Mouse (Mus musculus): ENCODE measurements around the gene Lingo1. TPM values are rescaled to one million over a fixed set of nuclear protein-coding genes. Genes with fewer than 3 reads are reported as not detected.

The Lingo1 gene
- polyA plus RNA-seq, 1 experiment from 2014 or later = 0.36 TPM

DNA sequence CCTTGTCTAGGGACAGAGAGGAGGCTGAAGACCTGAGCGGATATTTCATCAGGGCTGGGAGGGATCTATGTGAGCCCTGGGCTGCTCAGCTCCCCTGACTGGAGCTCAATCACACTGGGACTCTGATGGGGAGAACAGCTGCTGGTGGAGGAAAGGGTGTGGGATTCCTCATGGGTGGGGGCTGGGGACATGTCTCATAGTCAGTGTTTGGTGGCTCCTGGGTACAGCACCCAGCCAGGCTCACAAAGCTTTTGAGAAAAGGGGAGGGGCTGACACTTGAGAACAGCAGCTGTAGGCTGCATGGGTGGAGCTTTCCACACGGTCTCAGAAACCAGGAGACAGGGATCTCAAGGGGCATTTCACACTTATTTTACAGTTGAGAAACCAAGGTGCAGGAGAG, 171.3 kb downstream of the Lingo1 start:
- Histone ChIP-seq H3K36me3 (no peaks in the 10 kb centered on the region), H3K27me3 (peaks cover 29% of the 10 kb centered on the region), H3K4me2 (no peak overlapping the region), H3K27ac (no peak overlapping the region), H3K9ac (no peak overlapping the region), H3K4me1 (replicated peaks) (no peaks in the 10 kb centered on the region), H3K9me3 (replicated peaks) (no peaks in the 10 kb centered on the region), H3K4me3 (replicated peaks) (no peak overlapping the region)
- 33% methylated on average over 2 of the region's 2 CpGs for WGBS (ENCODE audit: insufficient replicate concordance)
- DNase-seq = no peak
- ATAC-seq (ENCODE audit: low read depth) = no peak

DNA sequence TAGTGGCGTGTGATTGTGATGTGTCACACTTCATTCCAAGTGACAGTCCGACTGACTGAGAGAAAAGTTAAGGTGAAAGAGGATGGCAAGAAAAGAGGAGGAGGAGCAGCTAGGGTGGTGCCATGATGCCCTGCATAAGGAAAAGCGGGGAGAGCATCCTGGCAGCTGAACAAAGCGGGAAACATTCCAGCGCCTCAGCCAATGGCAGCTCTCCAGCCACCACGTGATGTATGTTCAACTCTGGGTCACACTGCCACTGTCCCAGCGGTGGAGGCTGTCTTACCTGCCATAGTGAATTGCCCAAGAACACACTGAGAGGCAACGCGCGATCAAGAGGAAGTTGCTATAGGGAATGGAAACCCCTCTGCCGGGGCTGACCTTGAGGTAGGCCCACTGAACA, 172.9 kb downstream of the Lingo1 start:
- H3K9me3 ChIP-seq (replicated peaks) = no peaks in the 10 kb centered on the region
- no peak overlapping the region for H3K4me2 ChIP-seq
- no peak overlapping the region for H3K9ac ChIP-seq
- no peaks in the 10 kb centered on the region for H3K4me1 ChIP-seq (replicated peaks)
- no peak overlapping the region for H3K27ac ChIP-seq
- no peak for ATAC-seq (ENCODE audit: low read depth)
- H3K36me3 ChIP-seq = no peaks in the 10 kb centered on the region
- DNase-seq = no peak
- WGBS (ENCODE audit: insufficient replicate concordance) = 67% methylated on average over 11 of the region's 11 CpGs
- H3K27me3 ChIP-seq = peaks cover 38% of the 10 kb centered on the region
- H3K4me3 ChIP-seq (replicated peaks) = no peak overlapping the region

DNA sequence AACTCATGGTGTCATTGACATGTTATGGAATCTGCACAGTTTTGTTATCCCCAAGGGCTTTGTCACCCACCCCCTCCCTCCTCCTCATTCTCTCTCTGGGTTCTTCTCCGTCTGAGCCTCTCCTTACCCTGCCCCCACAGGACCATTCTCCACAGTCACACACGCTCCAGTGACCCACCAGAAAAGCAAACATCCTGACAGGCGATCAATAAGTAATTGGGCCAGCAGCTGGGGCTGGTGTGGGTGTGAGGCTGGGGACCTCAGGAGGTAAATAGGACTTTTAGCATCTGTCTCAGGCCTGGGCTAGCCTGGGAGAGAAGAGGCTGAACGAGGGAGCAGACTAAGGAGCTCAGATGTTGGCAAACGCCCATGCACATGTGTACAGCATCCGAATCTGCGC, 173.5 kb downstream of the Lingo1 start:
- H3K9me3 ChIP-seq (replicated peaks) = no peaks in the 10 kb centered on the region
- no peak overlapping the region for H3K4me2 ChIP-seq
- no peak overlapping the region for H3K27ac ChIP-seq
- WGBS (ENCODE audit: insufficient replicate concordance) = 55% methylated on average over 7 of the region's 7 CpGs
- no peaks in the 10 kb centered on the region for H3K36me3 ChIP-seq
- peaks cover 38% of the 10 kb centered on the region for H3K27me3 ChIP-seq
- ATAC-seq (ENCODE audit: low read depth) = no peak
- H3K9ac ChIP-seq = no peak overlapping the region
- no peaks in the 10 kb centered on the region for H3K4me1 ChIP-seq (replicated peaks)
- DNase-seq = no peak
- H3K4me3 ChIP-seq (replicated peaks) = no peak overlapping the region

DNA sequence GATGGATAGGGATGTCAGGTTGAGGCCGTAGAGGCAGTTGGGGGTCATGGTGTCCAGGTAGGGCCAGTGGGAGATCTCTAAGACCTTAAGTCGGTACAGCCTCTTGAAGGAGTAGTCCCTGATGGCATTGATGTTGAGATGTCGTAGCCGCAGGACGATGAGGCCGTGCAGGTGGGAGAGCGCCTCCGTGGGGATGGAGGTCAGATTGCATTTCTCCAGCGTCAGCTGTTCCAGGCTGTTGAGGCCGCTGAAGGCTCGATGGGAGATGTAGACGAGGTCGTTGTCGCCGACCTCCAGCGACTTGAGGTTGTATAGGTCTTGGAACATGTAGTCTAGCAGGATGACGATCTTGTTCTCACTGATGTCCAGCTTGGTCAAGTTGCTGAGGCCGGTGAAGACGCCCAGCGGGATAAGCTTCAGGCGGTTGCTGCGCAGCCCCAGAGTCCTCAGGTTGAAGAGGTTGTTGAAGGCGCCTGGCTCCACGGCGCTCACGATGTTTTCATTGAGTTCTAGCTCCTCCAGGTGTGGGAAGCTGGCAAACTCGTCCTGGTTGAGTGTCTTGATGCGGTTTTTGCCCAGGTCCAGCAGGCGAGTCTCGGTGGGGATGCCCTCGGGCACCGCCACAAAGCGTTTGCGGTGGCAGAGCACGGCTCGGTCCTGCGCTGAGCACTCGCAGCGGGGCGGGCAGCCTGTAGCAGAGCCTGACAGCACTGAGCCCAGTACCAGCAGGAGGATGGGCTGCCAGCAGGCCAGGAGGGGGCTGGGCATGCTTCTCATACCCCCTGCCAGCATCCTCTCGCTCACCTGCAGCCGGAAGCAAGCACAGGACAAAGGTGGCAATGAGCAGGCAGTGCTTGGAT, 175.5 kb downstream of the Lingo1 start:
- Histone ChIP-seq H3K4me3 (replicated peaks) (no peak overlapping the region), H3K4me2 (no peak overlapping the region), H3K27ac (no peak overlapping the region), H3K27me3 (peaks cover 34% of the 10 kb centered on the region), H3K9me3 (replicated peaks) (no peaks in the 10 kb centered on the region), H3K36me3 (no peaks in the 10 kb centered on the region), H3K9ac (no peak overlapping the region), H3K4me1 (replicated peaks) (no peaks in the 10 kb centered on the region)
- WGBS (ENCODE audit: insufficient replicate concordance) = 16% methylated on average over 42 of the region's 42 CpGs
- ATAC-seq (ENCODE audit: low read depth) (no peak), DNase-seq (no peak)

DNA sequence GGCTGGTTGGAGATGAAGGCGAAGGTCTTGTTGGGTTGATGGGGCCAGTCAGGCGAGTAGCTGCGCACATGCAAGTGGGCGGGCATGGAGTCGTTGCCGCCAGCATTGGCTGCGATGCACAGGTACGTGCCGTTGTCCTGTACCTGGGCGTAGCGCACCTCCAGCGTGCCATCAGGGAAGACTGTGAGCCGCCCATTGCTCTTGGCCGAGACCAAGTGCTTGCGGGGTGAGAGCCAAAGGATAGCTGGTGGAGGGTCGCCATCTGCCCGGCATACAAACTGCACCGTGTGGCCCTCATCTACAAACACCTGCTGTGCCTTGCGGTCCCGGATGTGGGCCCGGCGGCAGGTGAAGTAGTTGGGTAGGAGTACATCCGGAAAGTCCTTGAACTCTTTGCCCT, 176.6 kb downstream of the Lingo1 start:
- ATAC-seq (ENCODE audit: low read depth) = no peak
- H3K4me1 ChIP-seq (replicated peaks) = no peaks in the 10 kb centered on the region
- H3K4me3 ChIP-seq (replicated peaks) = no peak overlapping the region
- H3K9me3 ChIP-seq (replicated peaks) = no peaks in the 10 kb centered on the region
- H3K4me2 ChIP-seq = no peak overlapping the region
- H3K27ac ChIP-seq = no peak overlapping the region
- H3K9ac ChIP-seq = no peak overlapping the region
- DNase-seq = no peak
- 41% methylated on average over 23 of the region's 23 CpGs for WGBS (ENCODE audit: insufficient replicate concordance)
- H3K27me3 ChIP-seq = peaks cover 34% of the 10 kb centered on the region
- no peaks in the 10 kb centered on the region for H3K36me3 ChIP-seq

DNA sequence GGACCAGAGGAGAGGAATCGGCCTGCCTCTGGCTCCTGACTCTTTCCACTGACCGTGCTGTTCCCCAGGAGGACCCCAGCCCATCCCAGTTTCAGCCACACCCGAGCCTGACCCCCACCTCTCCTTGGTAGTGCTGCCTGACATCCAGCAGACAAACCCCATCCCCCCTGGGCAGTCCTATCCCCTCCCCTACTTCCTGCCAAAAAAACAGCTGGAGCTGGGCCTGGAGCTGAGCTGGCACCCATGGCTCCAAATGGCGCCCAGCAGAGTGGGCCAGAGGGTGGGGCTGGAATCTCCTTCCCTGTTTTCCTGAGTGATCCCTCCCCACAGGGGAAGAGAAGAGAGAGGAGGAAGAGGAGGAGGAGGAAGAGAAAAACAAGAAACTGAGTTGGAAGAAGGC, 177.6 kb downstream of the Lingo1 start:
- 61% methylated on average over 4 of the region's 4 CpGs for WGBS (ENCODE audit: insufficient replicate concordance)
- H3K9ac ChIP-seq = no peak overlapping the region
- H3K36me3 ChIP-seq = no peaks in the 10 kb centered on the region
- H3K27me3 ChIP-seq = peaks cover 34% of the 10 kb centered on the region
- DNase-seq = no peak
- no peak for ATAC-seq (ENCODE audit: low read depth)
- no peaks in the 10 kb centered on the region for H3K9me3 ChIP-seq (replicated peaks)
- H3K4me2 ChIP-seq = no peak overlapping the region
- H3K4me1 ChIP-seq (replicated peaks) = no peaks in the 10 kb centered on the region
- no peak overlapping the region for H3K27ac ChIP-seq
- H3K4me3 ChIP-seq (replicated peaks) = no peak overlapping the region

DNA sequence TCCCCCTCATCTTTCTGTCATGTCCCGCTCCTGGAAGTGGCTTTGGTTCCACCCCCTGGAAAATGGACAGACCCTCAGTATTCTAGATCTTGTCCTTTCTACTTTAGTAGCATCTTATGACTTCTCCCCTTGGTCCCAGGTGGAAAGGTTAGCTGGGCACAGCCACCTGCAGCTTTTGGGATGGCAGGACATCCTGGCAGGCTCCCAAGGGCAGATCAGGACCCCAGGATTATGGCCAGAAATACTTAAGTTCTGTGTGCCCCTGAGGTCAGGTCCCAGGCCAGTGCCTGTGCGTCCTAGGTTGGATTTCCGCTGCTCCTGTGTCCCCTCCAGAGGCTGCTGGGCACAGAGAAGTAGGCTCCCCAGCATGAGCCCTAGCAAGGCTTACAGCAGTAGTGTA, 180.2 kb downstream of the Lingo1 start:
- H3K4me2 ChIP-seq = no peak overlapping the region
- H3K4me3 ChIP-seq (replicated peaks) = no peak overlapping the region
- no peaks in the 10 kb centered on the region for H3K9me3 ChIP-seq (replicated peaks)
- ATAC-seq (ENCODE audit: low read depth) (no peak), DNase-seq (no peak)
- no peaks in the 10 kb centered on the region for H3K36me3 ChIP-seq
- H3K27ac ChIP-seq = no peak overlapping the region
- H3K9ac ChIP-seq = no peak overlapping the region
- no peaks in the 10 kb centered on the region for H3K4me1 ChIP-seq (replicated peaks)
- WGBS (ENCODE audit: insufficient replicate concordance) = 62% methylated on average over 3 of the region's 3 CpGs
- H3K27me3 ChIP-seq = peaks cover 21% of the 10 kb centered on the region

DNA sequence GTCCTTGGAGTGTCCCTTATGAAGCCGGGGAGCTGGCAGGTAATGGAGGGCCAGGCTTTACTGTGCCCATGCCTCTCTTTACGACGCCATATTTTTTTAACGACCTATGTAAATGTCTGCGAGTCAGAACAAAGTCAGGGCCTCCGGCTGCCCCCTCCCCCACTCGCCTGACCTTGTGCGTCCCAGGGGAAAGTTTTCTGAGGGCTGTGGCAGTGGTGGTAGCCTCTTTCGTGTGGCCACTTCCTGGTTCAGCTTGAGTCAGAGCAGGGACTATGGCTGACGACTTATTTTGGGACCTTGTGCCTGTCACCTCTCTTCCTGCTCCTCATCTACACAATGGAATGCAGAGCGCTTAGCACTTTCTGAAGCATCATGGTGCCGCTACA, 183.5 kb downstream of the Lingo1 start:
- Histone ChIP-seq H3K9me3 (replicated peaks) (no peaks in the 10 kb centered on the region), H3K36me3 (no peaks in the 10 kb centered on the region), H3K27me3 (no peaks in the 10 kb centered on the region), H3K27ac (no peak overlapping the region), H3K4me2 (no peak overlapping the region), H3K4me3 (replicated peaks) (no peak overlapping the region), H3K9ac (no peak overlapping the region), H3K4me1 (replicated peaks) (no peaks in the 10 kb centered on the region)
- WGBS (ENCODE audit: insufficient replicate concordance) = 35% methylated on average over 12 of the region's 12 CpGs
- DNase-seq (no peak), ATAC-seq (ENCODE audit: low read depth) (no peak)

DNA sequence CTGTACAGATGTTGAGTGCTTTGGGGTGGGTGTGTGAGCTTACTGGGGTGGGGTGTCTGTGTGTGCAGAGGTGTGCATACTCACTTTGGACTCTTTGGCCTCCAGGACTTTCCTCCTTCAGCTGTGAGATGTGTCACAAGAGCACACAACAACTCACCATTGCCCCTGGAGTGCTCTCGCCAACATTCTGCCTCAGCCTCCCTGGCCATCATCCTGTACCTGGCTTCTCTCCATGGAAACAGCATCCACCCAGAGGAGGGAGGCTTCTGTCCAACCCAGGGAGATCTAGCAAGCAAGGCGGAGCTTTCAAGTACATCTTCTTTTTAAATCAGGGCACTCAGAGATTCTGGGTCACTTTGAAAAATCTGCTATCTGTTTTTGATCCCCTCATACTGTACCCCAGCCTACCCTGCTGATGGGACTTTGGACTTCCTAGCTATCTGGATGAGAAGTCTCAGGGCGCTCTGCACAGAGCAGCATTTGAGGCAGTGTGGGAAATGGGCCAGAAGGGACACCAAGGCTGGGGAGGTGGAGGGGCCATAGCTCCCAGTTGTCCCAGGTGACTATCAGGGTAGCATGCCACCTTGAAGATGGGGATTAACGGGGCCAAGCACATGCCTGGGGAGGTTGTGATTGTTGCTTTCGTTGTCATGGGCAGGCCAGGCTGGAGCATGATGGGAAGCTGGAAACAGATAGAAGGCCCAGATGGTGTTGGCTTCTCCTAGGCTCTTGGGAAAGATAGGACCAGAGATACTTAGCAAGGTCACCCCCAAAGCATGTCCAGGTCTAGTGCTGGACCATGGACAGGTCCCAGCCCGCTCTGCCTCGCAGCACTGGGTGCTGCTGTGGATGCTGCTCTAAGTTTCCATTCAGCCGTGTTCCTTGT, 184.1 kb downstream of the Lingo1 start:
- no peaks in the 10 kb centered on the region for H3K36me3 ChIP-seq
- no peak overlapping the region for H3K27ac ChIP-seq
- no peak overlapping the region for H3K9ac ChIP-seq
- WGBS (ENCODE audit: insufficient replicate concordance) = 70% methylated on average over 8 of the region's 8 CpGs
- H3K27me3 ChIP-seq = no peaks in the 10 kb centered on the region
- DNase-seq (no peak), ATAC-seq (ENCODE audit: low read depth) (no peak)
- no peak overlapping the region for H3K4me3 ChIP-seq (replicated peaks)
- H3K4me1 ChIP-seq (replicated peaks) = no peaks in the 10 kb centered on the region
- H3K9me3 ChIP-seq (replicated peaks) = no peaks in the 10 kb centered on the region
- H3K4me2 ChIP-seq = no peak overlapping the region

DNA sequence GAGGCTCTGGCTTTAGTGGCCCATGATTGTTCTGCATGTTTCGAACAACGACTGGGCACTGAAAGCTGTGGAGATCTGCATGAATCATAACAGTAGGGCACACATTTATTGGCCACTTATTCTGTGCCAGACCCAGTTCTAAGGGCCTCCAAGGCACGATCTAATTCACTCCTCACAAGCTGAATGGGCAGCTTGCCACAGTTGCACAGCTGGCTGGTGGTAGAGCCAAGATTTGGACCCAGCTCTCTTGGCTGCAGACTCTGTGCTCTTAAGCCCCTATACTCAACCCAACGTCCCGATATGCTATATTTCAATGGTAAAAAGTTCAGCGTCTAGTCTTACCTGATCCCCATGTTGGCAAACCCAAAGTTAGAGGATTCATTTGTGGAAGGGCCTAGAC, 185.3 kb downstream of the Lingo1 start:
- 71% methylated on average over 6 of the region's 6 CpGs for WGBS (ENCODE audit: insufficient replicate concordance)

DNA sequence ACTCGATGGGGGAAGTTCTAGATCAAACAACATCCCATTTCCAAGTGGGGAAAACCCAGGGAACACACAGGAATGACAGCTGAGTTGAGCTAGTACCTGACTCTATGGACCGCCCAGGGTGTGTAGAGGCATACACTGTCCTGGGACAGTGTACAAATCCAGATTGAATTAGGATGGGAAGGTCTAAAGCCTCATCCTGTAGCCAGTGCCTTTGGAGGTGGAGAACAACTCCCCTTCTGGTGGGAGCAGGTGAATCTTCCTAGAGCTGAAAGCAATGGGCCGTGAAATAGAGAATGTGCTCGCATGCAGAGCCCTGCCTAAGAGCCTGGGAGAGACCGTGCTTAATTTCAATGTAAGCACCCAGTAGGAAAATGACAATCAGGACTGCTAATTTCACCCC, 185.8 kb downstream of the Lingo1 start:
- no peak for DNase-seq
- 68% methylated on average over 5 of the region's 5 CpGs for WGBS (ENCODE audit: insufficient replicate concordance)
- ATAC-seq (ENCODE audit: low read depth) = no peak
- no peak overlapping the region for H3K4me2 ChIP-seq
- H3K36me3 ChIP-seq = no peaks in the 10 kb centered on the region
- H3K9ac ChIP-seq = no peak overlapping the region
- no peak overlapping the region for H3K4me3 ChIP-seq (replicated peaks)
- no peaks in the 10 kb centered on the region for H3K9me3 ChIP-seq (replicated peaks)
- no peaks in the 10 kb centered on the region; the same call in 1 of the 2 replicates for H3K4me1 ChIP-seq (replicated peaks)
- H3K27ac ChIP-seq = no peak overlapping the region
- no peaks in the 10 kb centered on the region for H3K27me3 ChIP-seq

More for the DNA sequence above, 185.3 kb downstream of the Lingo1 start:
- no peak overlapping the region for H3K27ac ChIP-seq
- H3K9ac ChIP-seq = no peak overlapping the region
- H3K4me1 ChIP-seq (replicated peaks) = no peaks in the 10 kb centered on the region; the same call in 1 of the 2 replicates
- H3K27me3 ChIP-seq = no peaks in the 10 kb centered on the region
- H3K9me3 ChIP-seq (replicated peaks) = no peaks in the 10 kb centered on the region
- no peak overlapping the region for H3K4me2 ChIP-seq
- no peak overlapping the region for H3K4me3 ChIP-seq (replicated peaks)
- H3K36me3 ChIP-seq = no peaks in the 10 kb centered on the region
- DNase-seq (no peak), ATAC-seq (ENCODE audit: low read depth) (no peak)

All from liver, embryonic 13.5 days (tissue).